Mouse (Mus musculus): ENCODE results near the gene 4930590J08Rik. TPM values are rescaled to one million over a fixed set of nuclear protein-coding genes. Genes with fewer than 3 reads are reported as not detected.
A peak's percentile ranks its signal among the peaks of the same experiment; 100 is the strongest.
"Not testable (repeated sequence)": the region's sequence is repeated elsewhere in the genome, so short reads cannot be mapped to it uniquely, and the experiment has no call there.

Gene 4930590J08Rik
- polyA plus RNA-seq (2015; fragmentation: Nextera tagmentation; extraction: Ambion mirVana), result 0.44 and 0.48 TPM in 2 replicates

DNA sequence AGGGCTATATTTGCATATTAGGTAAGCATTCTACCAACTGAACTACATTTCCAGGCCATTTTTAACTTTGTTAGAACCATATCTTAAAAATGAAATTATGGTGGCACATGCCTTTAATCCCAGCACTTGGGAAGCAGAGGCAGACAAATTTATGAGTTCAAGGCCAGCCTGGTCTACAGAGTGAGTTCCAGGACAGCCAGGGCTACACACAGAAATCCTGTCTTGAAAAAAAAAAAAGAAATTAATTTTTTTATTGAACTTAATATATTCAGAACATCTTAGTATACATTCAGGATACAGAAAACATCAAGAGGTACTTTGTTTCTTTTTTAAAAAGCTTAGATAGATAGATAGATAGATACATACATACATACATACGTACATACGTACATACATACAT lies at the start of gene 4930590J08Rik:
Gene 4930590J08Rik, plus strand, starts transcription at position 301 of the 400 bp plus-strand sequence.
- not testable (repeated sequence) for H3K4me2 ChIP-seq, H3K4me3 ChIP-seq
- H3K36me3 ChIP-seq, result peaks cover 40% of the 10 kb centered on the region

DNA sequence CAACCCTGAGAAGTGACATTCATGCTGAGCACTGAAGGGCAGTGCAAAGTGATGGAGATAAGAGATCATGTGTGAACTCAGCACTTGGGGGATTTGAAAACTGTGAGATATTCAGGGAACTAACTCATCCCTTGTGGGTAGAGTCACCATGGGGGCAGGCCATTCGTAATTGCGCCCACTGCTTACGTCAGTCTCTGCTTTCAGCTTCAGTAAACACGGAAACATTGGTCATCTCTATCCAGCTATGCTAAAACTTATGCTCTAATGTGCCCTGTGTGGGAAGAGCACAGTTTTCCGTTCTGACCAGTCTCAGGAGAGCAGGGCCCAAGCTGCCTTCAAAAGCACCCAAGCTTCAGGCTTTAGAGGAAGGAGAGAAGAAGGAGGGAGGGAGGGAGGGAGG lies 44.3 kb upstream of the 4930590J08Rik start:
- Histone ChIP-seq H3K27ac (no peak overlapping the region), H3K9ac (no peak overlapping the region), H3K4me1 (no peaks in the 10 kb centered on the region), H3K4me2 (no peak overlapping the region), H3K36me3 (no peaks in the 10 kb centered on the region), H3K27me3 (peaks cover 16% of the 10 kb centered on the region), H3K9me3 (0 out of 2 replicates have a peak, but pooled peaks cover 4% of the 10 kb centered on the region), H3K4me3 (no peak overlapping the region)
- WGBS, result 70% methylated on average over 5 of the region's 5 CpGs
- ATAC-seq (ENCODE audit: insufficient number of reproducible peaks, insufficient read depth, low FRiP score, low TSS enrichment, low read depth), result no peak

More for the DNA sequence above, at the start of gene 4930590J08Rik:
- 98% methylated on average over 2 of the region's 2 CpGs for WGBS
- H3K9me3 ChIP-seq; ATAC-seq (ENCODE audit: insufficient number of reproducible peaks, insufficient read depth, low FRiP score, low TSS enrichment, low read depth); H3K4me1 ChIP-seq; H3K27ac ChIP-seq; H3K9ac ChIP-seq; H3K27me3 ChIP-seq: not testable (repeated sequence)

DNA sequence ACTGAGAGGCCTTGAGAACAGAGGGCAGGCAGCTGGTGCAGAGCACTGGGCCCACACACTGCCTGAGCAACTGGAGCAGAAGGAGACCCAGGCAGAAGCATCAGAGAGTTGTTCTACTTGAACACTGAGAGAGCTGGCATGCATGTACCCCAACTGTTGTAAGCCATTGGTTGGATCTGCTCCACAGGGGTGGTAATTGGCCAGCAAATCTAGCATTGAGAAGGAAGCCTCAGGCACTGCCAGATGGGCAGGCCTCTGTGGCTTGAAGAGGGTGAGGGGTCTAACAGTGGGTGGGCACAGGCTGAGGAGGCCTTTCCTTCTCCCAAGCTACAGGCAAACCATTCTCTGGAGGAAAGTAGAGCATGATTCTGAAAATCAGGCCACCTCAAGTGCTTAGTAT lies 39.8 kb upstream of the 4930590J08Rik start:
- 0 out of 2 replicates have a peak, but pooled peaks cover 4% of the 10 kb centered on the region for H3K9me3 ChIP-seq
- no peaks in the 10 kb centered on the region for H3K4me1 ChIP-seq
- ATAC-seq (ENCODE audit: insufficient number of reproducible peaks, insufficient read depth, low FRiP score, low TSS enrichment, low read depth), result no peak
- H3K4me3 ChIP-seq, result no peak overlapping the region
- no peak overlapping the region for H3K4me2 ChIP-seq
- H3K36me3 ChIP-seq, result no peaks in the 10 kb centered on the region
- no peaks in the 10 kb centered on the region for H3K27me3 ChIP-seq
- no peak overlapping the region for H3K27ac ChIP-seq
- H3K9ac ChIP-seq, result no peak overlapping the region

DNA sequence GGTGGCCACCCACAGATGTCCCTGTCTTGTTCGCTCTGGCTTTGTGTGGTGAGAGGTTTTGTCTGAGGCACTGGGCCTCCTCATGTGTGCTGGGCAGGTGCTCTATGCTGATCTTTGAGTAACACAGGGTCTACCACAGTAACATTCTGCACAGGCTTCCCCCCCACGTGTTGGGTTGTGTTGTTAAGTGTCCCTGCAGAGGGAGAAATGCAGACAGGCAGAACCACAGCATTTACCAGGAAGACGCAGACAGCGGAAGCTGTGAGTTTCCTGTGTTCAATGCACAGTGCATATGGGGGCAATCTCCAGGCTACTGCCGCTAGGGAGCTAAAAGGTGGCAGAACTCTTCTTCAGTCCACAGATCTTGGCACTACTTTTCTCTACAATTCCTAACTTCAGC lies 38.0 kb upstream of the 4930590J08Rik start:
- H3K4me3 ChIP-seq, result no peak overlapping the region
- no peak overlapping the region for H3K4me2 ChIP-seq
- ATAC-seq (ENCODE audit: insufficient number of reproducible peaks, insufficient read depth, low FRiP score, low TSS enrichment, low read depth), result no peak
- WGBS, result 68% methylated on average over 5 of the region's 5 CpGs
- no peaks in the 10 kb centered on the region for H3K27me3 ChIP-seq
- no peaks in the 10 kb centered on the region for H3K36me3 ChIP-seq
- H3K4me1 ChIP-seq, result no peaks in the 10 kb centered on the region
- no peak overlapping the region for H3K9ac ChIP-seq
- no peak overlapping the region for H3K27ac ChIP-seq
- 0 out of 2 replicates have a peak, but pooled peaks cover 4% of the 10 kb centered on the region for H3K9me3 ChIP-seq

DNA sequence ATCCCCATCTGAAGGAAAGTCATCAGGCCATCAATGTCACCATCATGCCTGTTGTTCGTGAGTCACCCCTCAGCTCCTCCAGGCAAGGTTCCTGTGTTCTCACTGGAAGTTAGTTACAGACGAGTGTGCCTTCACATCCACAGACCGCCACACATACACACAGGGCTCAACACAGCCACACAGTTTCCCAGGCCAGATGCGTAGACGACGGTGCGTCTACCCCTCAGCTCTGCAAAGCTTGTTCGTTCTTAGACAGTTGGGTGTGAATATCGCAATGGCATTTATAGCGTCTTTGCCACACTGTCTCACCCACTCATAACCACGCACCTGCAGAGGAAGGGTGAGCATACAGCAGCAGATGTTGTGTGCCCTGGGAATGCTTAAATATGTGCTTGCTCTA lies 37.0 kb upstream of the 4930590J08Rik start:
- Histone ChIP-seq H3K27ac (no peak overlapping the region), H3K4me2 (no peak overlapping the region), H3K9me3 (0 out of 2 replicates have a peak, but pooled peaks cover 4% of the 10 kb centered on the region), H3K4me3 (no peak overlapping the region), H3K27me3 (no peaks in the 10 kb centered on the region), H3K36me3 (no peaks in the 10 kb centered on the region), H3K4me1 (no peaks in the 10 kb centered on the region), H3K9ac (no peak overlapping the region)
- WGBS, result 81% methylated on average over 11 of the region's 11 CpGs
- no peak for ATAC-seq (ENCODE audit: insufficient number of reproducible peaks, insufficient read depth, low FRiP score, low TSS enrichment, low read depth)

DNA sequence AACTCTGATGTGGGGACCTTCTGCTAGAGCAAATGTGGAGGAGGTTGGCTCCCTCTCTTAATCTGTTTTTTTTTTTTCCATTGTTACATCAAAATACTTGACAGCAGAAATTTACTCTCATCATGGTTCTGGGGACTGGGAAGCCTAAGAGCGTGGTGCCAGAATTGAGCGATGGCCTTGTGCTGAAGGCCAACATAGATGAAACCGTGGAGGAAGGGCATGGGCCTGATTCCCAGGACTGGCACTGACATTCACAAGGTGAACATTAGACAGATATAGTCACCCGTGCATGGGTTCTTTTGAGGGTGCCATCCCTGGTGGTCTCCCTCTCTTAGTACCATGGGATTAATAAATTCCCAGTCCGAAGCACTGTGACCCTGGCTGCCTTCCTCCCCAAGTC lies 34.5 kb upstream of the 4930590J08Rik start:
- no peak for ATAC-seq (ENCODE audit: insufficient number of reproducible peaks, insufficient read depth, low FRiP score, low TSS enrichment, low read depth)
- 78% methylated on average over 5 of the region's 5 CpGs for WGBS
- H3K4me1 ChIP-seq, result no peaks in the 10 kb centered on the region
- no peaks in the 10 kb centered on the region for H3K9me3 ChIP-seq
- no peak overlapping the region for H3K27ac ChIP-seq
- no peak overlapping the region for H3K4me2 ChIP-seq
- H3K4me3 ChIP-seq, result no peak overlapping the region
- no peak overlapping the region for H3K9ac ChIP-seq
- peaks cover 7% of the 10 kb centered on the region for H3K27me3 ChIP-seq
- H3K36me3 ChIP-seq, result no peaks in the 10 kb centered on the region

DNA sequence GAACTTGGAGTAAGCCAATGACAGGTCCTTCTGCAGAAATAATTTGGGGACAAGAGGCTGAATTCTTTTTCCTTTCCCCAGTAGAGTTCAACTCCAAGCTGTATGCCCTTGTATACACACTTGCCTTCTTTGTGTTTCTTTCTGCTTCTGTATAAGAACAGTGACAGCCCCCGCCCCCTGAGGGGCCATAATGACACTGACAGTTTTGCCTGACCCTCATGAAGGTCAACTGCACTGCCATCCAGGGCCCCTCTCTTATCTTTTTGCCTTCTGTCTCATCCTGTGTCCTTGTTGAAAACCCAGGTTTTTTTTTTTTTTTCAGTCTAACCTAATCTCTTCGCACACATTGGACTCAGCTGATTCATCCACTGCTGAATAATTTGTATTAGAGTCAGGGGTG lies 29.8 kb upstream of the 4930590J08Rik start:
- 62% methylated on average over 2 of the region's 2 CpGs for WGBS
- ATAC-seq (ENCODE audit: insufficient number of reproducible peaks, insufficient read depth, low FRiP score, low TSS enrichment, low read depth), result no peak
- H3K4me3 ChIP-seq, result no peak overlapping the region
- H3K4me1 ChIP-seq, result no peaks in the 10 kb centered on the region
- H3K4me2 ChIP-seq, result no peak overlapping the region
- no peak overlapping the region for H3K27ac ChIP-seq
- no peak overlapping the region for H3K9ac ChIP-seq
- no peaks in the 10 kb centered on the region for H3K9me3 ChIP-seq
- no peaks in the 10 kb centered on the region for H3K36me3 ChIP-seq
- H3K27me3 ChIP-seq, result peaks cover 14% of the 10 kb centered on the region

DNA sequence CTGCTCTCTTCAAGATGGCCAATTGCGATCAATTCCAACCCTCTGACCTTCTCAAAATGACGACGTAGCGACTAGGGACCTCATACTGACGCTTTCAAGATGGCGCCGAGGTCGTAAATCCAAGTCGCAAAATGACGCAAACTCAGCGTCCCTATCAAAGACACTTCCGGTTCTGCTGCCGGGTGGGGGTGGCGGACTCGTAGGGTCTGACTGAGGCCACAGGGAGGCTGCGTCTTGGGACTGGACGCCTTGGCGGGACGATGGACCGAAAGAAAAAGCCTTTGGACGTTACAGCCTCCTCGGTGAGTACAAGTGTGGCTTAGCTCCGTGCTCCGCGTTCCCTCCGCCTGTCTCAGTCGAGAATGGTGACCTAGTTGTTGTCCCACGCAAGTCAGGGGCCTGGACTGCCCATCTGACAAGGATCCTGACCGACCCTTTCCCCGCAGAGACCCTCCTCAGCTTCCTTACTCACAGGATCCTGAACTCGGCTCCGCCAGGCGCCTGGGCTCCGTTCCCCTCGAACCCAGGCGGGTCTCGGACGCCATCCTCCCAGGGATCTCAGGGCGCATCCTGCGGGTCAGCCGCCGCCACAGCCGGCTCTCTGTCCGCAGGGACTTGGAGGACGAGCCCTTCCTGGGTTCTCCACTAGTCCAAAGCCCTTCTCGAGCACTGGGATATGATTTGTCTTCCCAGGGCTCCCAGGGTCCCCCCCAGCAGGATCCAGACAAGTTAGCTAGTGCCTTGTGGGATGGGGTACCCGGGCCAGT lies 24.5 kb upstream of the 4930590J08Rik start, which contains the start of gene Ccdc174:
Gene Ccdc174, plus strand, starts transcription at position 169 of the 767 bp plus-strand sequence.
- Histone ChIP-seq H3K9ac (peak within 1 kb of the TSS; percentile 99), H3K4me2 (peak within 1 kb of the TSS; percentile 83), H3K4me3 (peak within 1 kb of the TSS; percentile 97), H3K27ac (peak within 1 kb of the TSS; percentile 44; the same call in 1 of the 2 replicates), H3K27me3 (peaks cover 7% of the 10 kb centered on the region), H3K36me3 (peaks cover 20% of the 10 kb centered on the region), H3K9me3 (no peaks in the 10 kb centered on the region), H3K4me1 (peaks cover 6% of the 10 kb centered on the region)
- ATAC-seq (ENCODE audit: insufficient number of reproducible peaks, insufficient read depth, low FRiP score, low TSS enrichment, low read depth), result peak; percentile 86; the same call in 1 of the 2 replicates
- under 1% methylated on average over 47 of the region's 47 CpGs for WGBS

DNA sequence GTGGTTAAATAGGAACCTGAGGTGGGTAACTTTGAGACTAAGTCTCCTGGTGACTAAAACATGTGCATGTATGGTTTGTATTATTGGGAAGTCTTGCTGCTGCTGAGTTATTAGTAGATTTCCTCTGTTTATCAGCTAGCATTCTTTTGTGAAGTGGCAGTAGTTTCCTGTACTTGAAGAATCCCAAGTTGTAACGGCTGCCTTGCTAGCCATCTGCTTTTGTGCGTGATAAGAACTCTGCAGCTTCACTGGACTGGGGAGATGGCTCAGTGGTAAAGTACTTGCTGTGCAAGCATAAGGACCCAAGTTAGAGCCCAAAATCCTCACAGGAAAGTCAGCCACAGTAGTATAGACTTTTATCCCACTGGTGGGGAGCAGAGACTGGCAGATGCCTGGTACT lies 18.8 kb upstream of the 4930590J08Rik start:
- Histone ChIP-seq H3K9ac (no peak overlapping the region), H3K4me1 (peaks cover 2% of the 10 kb centered on the region), H3K27ac (no peak overlapping the region), H3K4me3 (no peak overlapping the region), H3K36me3 (peaks cover 69% of the 10 kb centered on the region), H3K9me3 (no peaks in the 10 kb centered on the region), H3K4me2 (no peak overlapping the region), H3K27me3 (no peaks in the 10 kb centered on the region)
- ATAC-seq (ENCODE audit: insufficient number of reproducible peaks, insufficient read depth, low FRiP score, low TSS enrichment, low read depth), result no peak
- 88% methylated on average over 2 of the region's 2 CpGs for WGBS

DNA sequence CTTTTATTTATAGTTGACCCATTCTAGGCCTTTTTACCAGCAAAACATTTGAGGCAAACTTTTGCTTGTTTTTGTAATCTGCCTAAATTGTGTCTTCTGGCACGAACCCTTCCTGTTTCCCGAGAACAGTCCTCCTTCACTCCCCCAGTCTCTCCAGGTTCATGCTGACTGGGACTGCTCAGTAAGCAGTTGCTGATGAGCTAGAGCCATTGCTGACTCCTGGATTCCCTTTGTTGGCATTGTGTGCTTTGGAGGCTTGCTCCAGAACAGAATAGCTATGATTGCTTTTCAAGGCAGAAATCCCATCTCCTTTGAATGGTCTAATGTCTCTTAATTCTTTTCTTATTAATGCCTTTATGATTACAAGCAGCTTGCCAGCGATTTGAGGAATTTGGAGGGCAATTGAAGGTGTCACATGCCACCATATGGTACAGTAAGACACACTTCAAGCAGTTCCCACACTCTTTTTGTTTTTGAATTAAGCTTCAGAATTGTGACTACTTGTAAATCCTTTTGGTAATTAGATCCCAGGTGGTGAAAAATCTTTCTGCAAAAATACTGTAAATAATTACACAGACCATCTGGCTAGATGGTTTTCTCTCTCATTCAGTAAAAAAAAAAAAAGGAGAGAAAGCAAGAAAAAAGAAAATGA lies 13.2 kb upstream of the 4930590J08Rik start:
- no peak for ATAC-seq (ENCODE audit: insufficient number of reproducible peaks, insufficient read depth, low FRiP score, low TSS enrichment, low read depth)
- H3K36me3 ChIP-seq, result peaks cover 83% of the 10 kb centered on the region
- no peaks in the 10 kb centered on the region for H3K27me3 ChIP-seq
- H3K9me3 ChIP-seq, result no peaks in the 10 kb centered on the region
- no peak overlapping the region for H3K27ac ChIP-seq
- no peak overlapping the region for H3K4me2 ChIP-seq
- H3K4me1 ChIP-seq, result no peaks in the 10 kb centered on the region
- H3K9ac ChIP-seq, result 0 out of 2 replicates have a peak overlapping the region, but pooled peaks have one; percentile 7
- 81% methylated on average over 3 of the region's 3 CpGs for WGBS
- H3K4me3 ChIP-seq, result no peak overlapping the region

DNA sequence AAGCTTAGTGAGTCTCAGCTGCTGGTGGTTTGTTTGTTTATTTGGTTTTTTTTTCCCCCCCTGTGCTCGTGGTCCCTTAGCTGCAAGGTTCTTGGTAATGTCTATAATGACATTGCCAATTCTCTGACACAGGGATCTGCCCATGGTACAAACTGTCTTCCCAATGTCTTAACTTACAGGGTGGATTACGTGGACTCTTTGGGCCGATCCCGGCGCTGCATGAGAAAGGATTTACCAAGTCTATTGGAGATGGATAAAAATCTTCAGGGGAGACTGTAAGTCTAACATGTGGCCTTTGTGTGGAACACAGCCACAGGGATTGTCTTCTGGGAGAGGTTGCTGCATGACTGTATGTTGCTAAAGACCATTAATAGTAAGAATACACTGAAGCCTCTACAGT lies 12.0 kb upstream of the 4930590J08Rik start:
- peaks cover 85% of the 10 kb centered on the region for H3K36me3 ChIP-seq
- no peak overlapping the region for H3K4me3 ChIP-seq
- 87% methylated on average over 5 of the region's 5 CpGs for WGBS
- no peak overlapping the region for H3K27ac ChIP-seq
- no peaks in the 10 kb centered on the region for H3K4me1 ChIP-seq
- no peaks in the 10 kb centered on the region for H3K9me3 ChIP-seq
- H3K9ac ChIP-seq, result no peak overlapping the region
- no peak for ATAC-seq (ENCODE audit: insufficient number of reproducible peaks, insufficient read depth, low FRiP score, low TSS enrichment, low read depth)
- no peaks in the 10 kb centered on the region for H3K27me3 ChIP-seq
- H3K4me2 ChIP-seq, result no peak overlapping the region

DNA sequence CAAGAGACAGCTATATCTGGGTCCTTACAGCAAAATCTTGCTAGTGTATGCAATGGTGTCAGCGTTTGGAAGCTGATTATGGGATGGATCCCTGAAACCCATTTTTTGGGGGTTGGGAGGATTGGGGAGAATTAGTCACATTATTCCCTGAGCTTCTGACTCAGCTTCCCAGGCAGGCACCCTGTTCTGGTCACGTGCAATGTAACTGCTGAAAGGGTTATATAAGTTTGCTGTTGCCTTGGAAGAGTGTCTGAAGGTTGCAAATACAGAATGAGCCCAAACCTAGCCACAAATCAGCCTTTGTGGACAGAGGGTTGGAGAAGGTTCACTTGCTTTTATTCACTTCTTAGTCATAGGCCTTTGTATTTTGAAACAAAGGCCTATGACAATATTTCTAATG lies 10.8 kb upstream of the 4930590J08Rik start:
- no peak overlapping the region for H3K27ac ChIP-seq
- peaks cover 85% of the 10 kb centered on the region for H3K36me3 ChIP-seq
- no peaks in the 10 kb centered on the region for H3K9me3 ChIP-seq
- no peak overlapping the region for H3K4me3 ChIP-seq
- H3K9ac ChIP-seq, result no peak overlapping the region
- H3K4me1 ChIP-seq, result no peaks in the 10 kb centered on the region
- 91% methylated on average over 2 of the region's 2 CpGs for WGBS
- no peak overlapping the region for H3K4me2 ChIP-seq
- no peak for ATAC-seq (ENCODE audit: insufficient number of reproducible peaks, insufficient read depth, low FRiP score, low TSS enrichment, low read depth)
- H3K27me3 ChIP-seq, result no peaks in the 10 kb centered on the region

Data from embryonic facial prominence, embryonic 13.5 days (tissue).